Mouse (Mus musculus): ENCODE measurements around the gene Eomes. TPM values are rescaled to one million over a fixed set of nuclear protein-coding genes. Genes with fewer than 3 reads are reported as not detected.

Eomes gene
- polyA plus RNA-seq, 1 experiment from 2014 or later, result 0.09 TPM

DNA sequence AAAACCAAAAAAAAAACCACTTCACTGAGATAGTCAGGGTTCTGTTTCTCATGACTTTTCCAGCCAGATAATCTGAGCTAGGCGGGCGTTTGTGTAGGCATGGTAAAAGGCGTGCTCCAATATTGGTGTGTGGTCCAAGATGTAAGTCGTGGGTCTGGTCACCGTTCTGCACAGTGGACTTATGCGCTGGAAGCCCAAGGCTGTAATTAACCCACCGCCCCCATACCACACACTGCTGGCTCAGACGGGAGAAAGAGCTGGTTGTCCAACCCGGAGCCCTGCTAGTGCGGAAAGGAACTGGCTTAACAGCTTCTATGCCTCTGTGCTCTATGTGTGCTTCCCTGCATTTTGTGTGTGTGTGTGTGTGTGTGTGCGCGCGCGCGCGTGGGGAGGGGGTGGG lies 8.7 kb upstream of the Eomes start:
- Histone ChIP-seq H3K4me3 (replicated peaks; ENCODE audit: low read length) (no peak overlapping the region), H3K27ac (ENCODE audit: low read length) (no peak overlapping the region), H3K27me3 (ENCODE audit: control insufficient read depth, insufficient read depth, low read length) (peaks cover 38% of the 10 kb centered on the region), H3K4me2 (ENCODE audit: low read depth, low read length) (no peak overlapping the region), H3K36me3 (ENCODE audit: control insufficient read depth, insufficient read depth, low read length) (no peaks in the 10 kb centered on the region), H3K4me1 (ENCODE audit: control insufficient read depth, insufficient read depth, low read length) (no peaks in the 10 kb centered on the region), H3K9ac (ENCODE audit: low read length) (no peak overlapping the region), H3K9me3 (replicated peaks; ENCODE audit: control insufficient read depth, low read length) (no peaks in the 10 kb centered on the region)
- no peak for ATAC-seq (ENCODE audit: insufficient read depth, low FRiP score)
- whole genome bisulfite sequencing, result 12% methylated on average over 16 of the region's 16 CpGs

DNA sequence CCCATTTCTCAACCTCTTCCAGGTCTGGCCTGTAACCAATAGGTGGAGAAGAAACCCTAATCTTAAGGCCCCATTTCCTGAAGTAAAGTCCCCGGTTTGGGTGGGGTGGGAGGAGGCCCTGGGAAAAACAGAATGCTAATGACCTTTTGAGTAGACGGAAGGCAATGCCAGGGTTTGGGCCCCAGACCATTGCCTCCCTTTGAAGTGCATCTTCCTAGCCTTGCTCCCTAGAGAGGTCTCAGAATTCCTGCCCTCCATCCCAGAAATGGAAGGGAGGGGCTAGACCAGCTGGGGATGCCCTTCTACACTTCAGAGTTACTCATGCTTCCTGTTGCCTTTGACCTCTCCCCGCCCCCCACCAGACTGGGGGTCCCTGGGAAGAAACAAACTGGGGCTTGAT lies 6.7 kb upstream of the Eomes start:
- H3K4me2 ChIP-seq (ENCODE audit: low read depth, low read length), result no peak overlapping the region
- no peaks in the 10 kb centered on the region for H3K36me3 ChIP-seq (ENCODE audit: control insufficient read depth, insufficient read depth, low read length)
- H3K4me3 ChIP-seq (replicated peaks; ENCODE audit: low read length), result no peak overlapping the region

DNA sequence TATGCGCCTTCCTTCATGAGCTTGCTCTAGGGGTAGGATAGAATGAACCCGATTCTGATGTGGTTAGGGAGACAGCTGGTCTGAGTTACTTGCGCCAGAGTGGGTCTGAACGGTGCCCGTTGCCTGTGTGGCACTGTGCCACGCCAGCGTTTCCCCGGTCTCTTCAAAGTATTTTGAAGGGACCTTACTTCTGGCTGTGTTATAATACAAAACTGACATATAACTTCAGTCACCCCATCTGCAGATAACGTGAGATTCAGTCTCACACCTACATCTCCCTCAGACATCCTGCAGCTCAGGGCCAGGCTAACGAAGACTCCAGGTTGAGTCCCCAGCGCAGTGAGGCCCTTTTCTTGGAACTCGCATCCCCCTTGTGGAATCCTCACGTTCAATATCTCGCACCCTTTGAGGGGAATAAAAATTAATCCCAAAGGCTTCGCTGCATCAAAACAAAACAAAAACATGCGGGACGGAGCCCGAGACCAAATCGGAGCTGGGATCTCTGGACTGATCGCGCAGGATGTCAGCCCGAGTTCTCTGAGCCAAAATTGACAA lies 1.7 kb upstream of the Eomes start:
- ATAC-seq (ENCODE audit: insufficient read depth, low FRiP score), result no peak
- Histone ChIP-seq H3K4me1 (ENCODE audit: control insufficient read depth, insufficient read depth, low read length) (peaks cover 18% of the 10 kb centered on the region; the same call in 1 of the 2 replicates), H3K4me2 (ENCODE audit: low read depth, low read length) (no peak overlapping the region), H3K27ac (ENCODE audit: low read length) (no peak overlapping the region), H3K9ac (ENCODE audit: low read length) (no peak overlapping the region), H3K27me3 (ENCODE audit: control insufficient read depth, insufficient read depth, low read length) (peaks cover 65% of the 10 kb centered on the region), H3K9me3 (replicated peaks; ENCODE audit: control insufficient read depth, low read length) (no peaks in the 10 kb centered on the region), H3K4me3 (replicated peaks; ENCODE audit: low read length) (peak overlapping the region; percentile 22; the same call in 1 of the 2 replicates), H3K36me3 (ENCODE audit: control insufficient read depth, insufficient read depth, low read length) (no peaks in the 10 kb centered on the region)
- 3% methylated on average over 22 of the region's 22 CpGs for WGBS

More for the DNA sequence above, 6.7 kb upstream of the Eomes start:
- H3K27ac ChIP-seq (ENCODE audit: low read length), result no peak overlapping the region
- no peak overlapping the region for H3K9ac ChIP-seq (ENCODE audit: low read length)
- H3K9me3 ChIP-seq (replicated peaks; ENCODE audit: control insufficient read depth, low read length), result no peaks in the 10 kb centered on the region
- H3K27me3 ChIP-seq (ENCODE audit: control insufficient read depth, insufficient read depth, low read length), result peaks cover 53% of the 10 kb centered on the region
- 23% methylated on average over 3 of the region's 3 CpGs for WGBS
- no peaks in the 10 kb centered on the region for H3K4me1 ChIP-seq (ENCODE audit: control insufficient read depth, insufficient read depth, low read length)
- no peak for ATAC-seq (ENCODE audit: insufficient read depth, low FRiP score)

DNA sequence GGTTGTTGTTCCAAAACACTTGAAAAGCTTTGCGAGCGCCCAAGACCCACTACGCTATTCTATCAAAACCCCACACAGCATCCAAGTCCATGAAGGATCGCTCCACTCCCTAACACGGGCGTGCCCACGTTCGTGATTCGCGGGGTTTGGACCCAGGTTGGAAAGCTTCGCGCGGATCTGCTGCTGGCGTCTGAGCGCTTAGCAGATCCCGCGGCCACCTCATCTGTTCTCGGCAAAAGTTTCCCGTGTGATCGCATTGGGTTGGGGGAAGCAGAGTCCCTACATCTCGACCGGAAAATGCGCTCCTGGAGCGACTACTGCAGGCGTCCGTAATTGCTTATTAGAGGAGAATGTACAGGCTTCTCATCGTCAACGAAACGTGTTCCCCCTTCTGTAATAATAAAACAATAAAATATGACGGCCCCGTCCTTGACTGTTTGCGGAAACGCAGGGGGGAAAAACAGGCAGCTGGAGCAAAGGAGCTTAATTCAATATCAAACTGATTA lies 1.2 kb upstream of the Eomes start:
- ATAC-seq (ENCODE audit: insufficient read depth, low FRiP score), result no peak
- Histone ChIP-seq H3K9me3 (replicated peaks; ENCODE audit: control insufficient read depth, low read length) (no peaks in the 10 kb centered on the region), H3K4me1 (ENCODE audit: control insufficient read depth, insufficient read depth, low read length) (peaks cover 18% of the 10 kb centered on the region; the same call in 1 of the 2 replicates), H3K4me2 (ENCODE audit: low read depth, low read length) (peak overlapping the region; percentile 20; the same call in 1 of the 2 replicates), H3K36me3 (ENCODE audit: control insufficient read depth, insufficient read depth, low read length) (no peaks in the 10 kb centered on the region), H3K27me3 (ENCODE audit: control insufficient read depth, insufficient read depth, low read length) (peaks cover 69% of the 10 kb centered on the region), H3K27ac (ENCODE audit: low read length) (no peak overlapping the region), H3K4me3 (replicated peaks; ENCODE audit: low read length) (peak overlapping the region; percentile 22), H3K9ac (ENCODE audit: low read length) (no peak overlapping the region)
- WGBS, result 1% methylated on average over 33 of the region's 33 CpGs

DNA sequence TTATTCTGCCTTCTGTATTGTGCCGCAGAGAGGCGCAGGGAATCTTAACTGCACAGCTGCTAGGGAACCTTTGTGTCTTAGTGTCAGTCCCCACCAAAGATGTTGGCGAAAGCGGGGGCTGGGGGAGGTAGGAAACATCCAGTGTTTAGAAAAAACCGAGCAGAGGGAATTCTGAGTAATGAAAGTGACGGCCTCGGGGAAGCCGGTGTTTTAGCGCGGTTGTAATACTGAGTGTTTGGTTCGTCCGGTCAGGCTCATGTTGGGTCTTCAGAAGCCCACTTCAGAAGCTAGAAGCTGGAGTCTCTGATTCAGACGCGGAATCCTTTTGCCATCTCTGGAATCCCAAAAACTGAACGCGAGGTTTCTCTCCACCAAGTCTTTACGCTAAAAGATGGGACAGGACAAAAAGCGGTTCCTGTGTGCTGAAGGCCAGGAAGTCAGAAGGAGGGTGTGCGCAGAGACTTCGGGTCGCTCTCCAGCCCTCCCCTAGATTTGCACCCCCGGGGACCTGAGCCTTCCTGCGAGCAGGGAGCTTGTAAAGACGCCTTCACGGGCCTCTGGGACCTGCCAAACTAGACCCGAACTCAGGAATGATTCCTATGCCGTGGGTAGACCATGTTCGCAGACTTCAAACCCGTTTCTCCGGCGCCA lies 606 bp upstream of the Eomes start:
- H3K27me3 ChIP-seq (ENCODE audit: control insufficient read depth, insufficient read depth, low read length), result peaks cover 75% of the 10 kb centered on the region
- H3K36me3 ChIP-seq (ENCODE audit: control insufficient read depth, insufficient read depth, low read length), result no peaks in the 10 kb centered on the region
- no peak for ATAC-seq (ENCODE audit: insufficient read depth, low FRiP score)
- H3K4me2 ChIP-seq (ENCODE audit: low read depth, low read length), result peak overlapping the region; percentile 65
- H3K4me1 ChIP-seq (ENCODE audit: control insufficient read depth, insufficient read depth, low read length), result peaks cover 18% of the 10 kb centered on the region; the same call in 1 of the 2 replicates
- H3K27ac ChIP-seq (ENCODE audit: low read length), result no peak overlapping the region
- H3K9me3 ChIP-seq (replicated peaks; ENCODE audit: control insufficient read depth, low read length), result no peaks in the 10 kb centered on the region
- peak overlapping the region; percentile 22 for H3K4me3 ChIP-seq (replicated peaks; ENCODE audit: low read length)
- under 1% methylated on average over 31 of the region's 31 CpGs for WGBS
- no peak overlapping the region for H3K9ac ChIP-seq (ENCODE audit: low read length)

DNA sequence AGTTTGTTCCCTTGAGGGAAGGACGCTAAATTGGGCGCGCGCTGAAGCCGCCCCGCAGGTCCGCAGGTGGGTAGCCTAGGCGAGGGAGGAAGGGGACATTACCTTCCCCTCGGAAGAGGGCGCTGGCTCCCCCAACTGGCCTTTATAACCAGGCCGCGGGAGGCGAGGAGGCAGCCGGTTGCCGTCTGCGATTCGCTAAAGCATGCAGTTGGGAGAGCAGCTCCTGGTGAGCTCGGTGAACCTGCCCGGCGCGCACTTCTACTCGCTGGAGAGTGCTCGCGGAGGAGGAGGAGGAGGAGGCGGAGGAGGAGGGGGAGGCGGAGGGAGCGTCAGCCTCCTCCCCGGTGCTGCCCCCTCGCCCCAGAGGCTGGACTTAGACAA lies 436 bp downstream of the Eomes start:
- no peaks in the 10 kb centered on the region for H3K9me3 ChIP-seq (replicated peaks; ENCODE audit: control insufficient read depth, low read length)
- H3K9ac ChIP-seq (ENCODE audit: low read length), result 0 out of 2 replicates have a peak overlapping the region, but pooled peaks have one; percentile 18
- peaks cover 18% of the 10 kb centered on the region; the same call in 1 of the 2 replicates for H3K4me1 ChIP-seq (ENCODE audit: control insufficient read depth, insufficient read depth, low read length)
- peak overlapping the region; percentile 65 for H3K4me2 ChIP-seq (ENCODE audit: low read depth, low read length)
- under 1% methylated on average over 28 of the region's 29 CpGs for WGBS
- no peak for ATAC-seq (ENCODE audit: insufficient read depth, low FRiP score)
- no peaks in the 10 kb centered on the region for H3K36me3 ChIP-seq (ENCODE audit: control insufficient read depth, insufficient read depth, low read length)
- peaks cover 78% of the 10 kb centered on the region for H3K27me3 ChIP-seq (ENCODE audit: control insufficient read depth, insufficient read depth, low read length)
- no peak overlapping the region for H3K27ac ChIP-seq (ENCODE audit: low read length)
- peak overlapping the region; percentile 46 for H3K4me3 ChIP-seq (replicated peaks; ENCODE audit: low read length)

DNA sequence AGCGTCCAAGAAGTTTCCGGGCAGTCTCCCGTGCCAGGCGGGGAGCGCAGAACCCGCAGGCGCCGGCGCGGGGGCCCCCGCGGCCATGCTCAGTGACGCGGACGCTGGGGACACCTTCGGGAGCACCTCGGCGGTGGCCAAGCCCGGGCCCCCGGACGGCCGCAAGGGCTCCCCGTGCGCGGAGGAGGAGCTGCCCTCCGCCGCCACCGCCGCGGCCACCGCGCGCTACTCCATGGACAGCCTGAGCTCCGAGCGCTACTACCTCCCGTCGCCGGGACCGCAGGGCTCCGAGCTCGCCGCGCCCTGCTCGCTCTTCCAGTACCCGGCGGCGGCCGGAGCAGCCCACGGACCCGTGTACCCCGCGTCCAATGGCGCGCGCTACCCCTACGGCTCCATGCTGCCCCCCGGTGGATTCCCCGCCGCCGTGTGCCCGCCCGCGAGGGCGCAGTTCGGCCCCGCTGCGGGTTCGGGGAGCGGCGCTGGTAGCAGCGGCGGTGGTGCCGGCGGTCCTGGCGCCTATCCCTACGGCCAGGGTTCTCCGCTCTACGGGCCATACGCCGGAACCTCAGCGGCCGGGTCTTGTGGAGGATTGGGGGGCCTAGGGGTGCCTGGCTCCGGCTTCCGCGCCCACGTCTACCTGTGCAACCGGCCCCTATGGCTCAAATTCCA lies 961 bp downstream of the Eomes start:
- Histone ChIP-seq H3K9ac (ENCODE audit: low read length) (0 out of 2 replicates have a peak overlapping the region, but pooled peaks have one; percentile 18), H3K27me3 (ENCODE audit: control insufficient read depth, insufficient read depth, low read length) (peaks cover 83% of the 10 kb centered on the region), H3K4me1 (ENCODE audit: control insufficient read depth, insufficient read depth, low read length) (peaks cover 18% of the 10 kb centered on the region; the same call in 1 of the 2 replicates), H3K9me3 (replicated peaks; ENCODE audit: control insufficient read depth, low read length) (no peaks in the 10 kb centered on the region), H3K27ac (ENCODE audit: low read length) (no peak overlapping the region), H3K36me3 (ENCODE audit: control insufficient read depth, insufficient read depth, low read length) (no peaks in the 10 kb centered on the region), H3K4me2 (ENCODE audit: low read depth, low read length) (peak overlapping the region; percentile 65), H3K4me3 (replicated peaks; ENCODE audit: low read length) (peak overlapping the region; percentile 46)
- WGBS, result under 1% methylated on average over 80 of the region's 87 CpGs
- peak; percentile 58; the same call in 1 of the 2 replicates for ATAC-seq (ENCODE audit: insufficient read depth, low FRiP score)

DNA sequence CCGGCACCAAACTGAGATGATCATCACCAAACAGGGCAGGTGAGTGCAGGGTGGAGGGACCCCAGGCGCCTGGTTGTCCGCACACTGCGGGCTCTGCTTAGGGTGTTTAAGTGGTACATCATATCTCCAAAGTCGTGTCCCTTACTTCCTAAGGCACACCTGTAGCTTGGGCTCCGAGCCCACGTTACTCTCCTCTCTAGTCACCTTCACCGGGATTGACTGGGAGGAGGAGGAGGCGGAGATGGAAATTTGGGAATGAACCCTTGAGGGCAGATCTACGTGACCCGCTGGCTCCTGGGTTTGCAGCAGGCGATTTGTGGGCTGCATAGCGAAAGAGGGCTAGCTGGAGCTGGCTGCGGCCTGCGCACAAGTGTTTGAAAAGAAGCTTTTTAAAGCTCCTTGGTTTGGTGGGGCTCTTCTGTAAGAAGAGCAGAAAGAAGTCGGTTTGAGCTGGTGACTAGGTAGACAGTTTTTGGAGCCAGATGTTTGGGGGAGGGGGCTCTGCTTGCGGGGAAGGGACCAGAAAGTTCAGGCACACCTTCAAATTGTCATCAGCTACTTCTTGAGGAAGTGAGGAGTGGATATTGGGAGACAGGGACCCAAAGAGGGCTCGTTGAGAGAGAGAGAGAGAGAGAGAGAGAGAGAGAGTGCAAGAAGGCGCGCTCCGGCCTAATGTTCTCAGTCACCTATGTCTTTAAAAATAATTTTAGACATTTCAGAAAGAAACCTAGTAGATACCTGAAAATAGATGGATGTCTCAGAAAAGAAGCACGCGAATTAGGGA lies 1.7 kb downstream of the Eomes start:
- Histone ChIP-seq H3K9ac (ENCODE audit: low read length) (no peak overlapping the region), H3K4me1 (ENCODE audit: control insufficient read depth, insufficient read depth, low read length) (peaks cover 18% of the 10 kb centered on the region; the same call in 1 of the 2 replicates), H3K27ac (ENCODE audit: low read length) (no peak overlapping the region), H3K36me3 (ENCODE audit: control insufficient read depth, insufficient read depth, low read length) (no peaks in the 10 kb centered on the region), H3K27me3 (ENCODE audit: control insufficient read depth, insufficient read depth, low read length) (peaks cover 86% of the 10 kb centered on the region), H3K4me3 (replicated peaks; ENCODE audit: low read length) (no peak overlapping the region), H3K9me3 (replicated peaks; ENCODE audit: control insufficient read depth, low read length) (no peaks in the 10 kb centered on the region), H3K4me2 (ENCODE audit: low read depth, low read length) (peak overlapping the region; percentile 65; the same call in 1 of the 2 replicates)
- ATAC-seq (ENCODE audit: insufficient read depth, low FRiP score), result no peak
- 8% methylated on average over 23 of the region's 23 CpGs for WGBS

All from stomach, embryonic 16.5 days (tissue).